Mouse (Mus musculus): ENCODE data around the gene Ush1g. TPM values are rescaled to one million over a fixed set of nuclear protein-coding genes. Genes with fewer than 3 reads are reported as not detected.
A peak's percentile ranks its signal among the peaks of the same experiment; 100 is the strongest.

Gene Ush1g
- total and polyA plus RNA-seq, 2 experiments from 2014 or later = 0.13 to 0.37 TPM

- Histone ChIP-seq H3K27ac (no peak overlapping the region), H3K4me3 (ENCODE audit: low read length) (no peak overlapping the region), H3K4me1 (ENCODE audit: insufficient read depth, low read length) (no peaks in the 10 kb centered on the region), H3K36me3 (ENCODE audit: insufficient read depth, low read length) (no peaks in the 10 kb centered on the region), H3K9me3 (ENCODE audit: low read length) (no peaks in the 10 kb centered on the region), H3K4me2 (ENCODE audit: low read depth, low read length) (no peak overlapping the region), H3K9ac (replicated peaks; ENCODE audit: low read length) (no peak overlapping the region), H3K27me3 (ENCODE audit: insufficient read depth, low read length) (no peaks in the 10 kb centered on the region)
- WGBS = 71% methylated on average over 4 of the region's 4 CpGs
- ATAC-seq = no peak
- no peak for TF ChIP-seq CTCF (IDR thresholded peaks at IDR 0.05; ENCODE audit: low read depth)
- no peak for DNase-seq (ENCODE audit: low spot score)
Measured at GRCm38 (mm10) chr11:115285282-115285681, 36.6 kb downstream of the Ush1g start.

- no peaks in the 10 kb centered on the region for H3K4me1 ChIP-seq (ENCODE audit: insufficient read depth, low read length)
- WGBS = 86% methylated on average over 12 of the region's 12 CpGs
- DNase-seq (ENCODE audit: low spot score) (no peak), ATAC-seq (no peak)
- no peak overlapping the region for H3K4me2 ChIP-seq (ENCODE audit: low read depth, low read length)
- no peak overlapping the region for H3K9ac ChIP-seq (replicated peaks; ENCODE audit: low read length)
- no peaks in the 10 kb centered on the region for H3K36me3 ChIP-seq (ENCODE audit: insufficient read depth, low read length)
- no peaks in the 10 kb centered on the region for H3K27me3 ChIP-seq (ENCODE audit: insufficient read depth, low read length)
- no peak for TF ChIP-seq CTCF (IDR thresholded peaks at IDR 0.05; ENCODE audit: low read depth)
- H3K9me3 ChIP-seq (ENCODE audit: low read length) = no peaks in the 10 kb centered on the region
- H3K27ac ChIP-seq = no peak overlapping the region
- no peak overlapping the region for H3K4me3 ChIP-seq (ENCODE audit: low read length)
Measured at GRCm38 (mm10) chr11:115283891-115284620, 37.8 kb downstream of the Ush1g start.

GRCm38 (mm10) chr11:115283486-115283765 lies 38.4 kb downstream of the Ush1g start:
- no peak for ATAC-seq
- no peak for DNase-seq (ENCODE audit: low spot score)

GRCm38 (mm10) chr11:115282723-115283485 lies 38.9 kb downstream of the Ush1g start:
- H3K4me2 ChIP-seq (ENCODE audit: low read depth, low read length) = no peak overlapping the region
- peak overlapping the region; percentile 70 for H3K27ac ChIP-seq
- no peak overlapping the region for H3K4me3 ChIP-seq (ENCODE audit: low read length)
- no peaks in the 10 kb centered on the region for H3K36me3 ChIP-seq (ENCODE audit: insufficient read depth, low read length)
- no peaks in the 10 kb centered on the region for H3K27me3 ChIP-seq (ENCODE audit: insufficient read depth, low read length)
- TF ChIP-seq CTCF (IDR thresholded peaks at IDR 0.05; ENCODE audit: low read depth) = no peak
- ATAC-seq (peak; percentile 74), DNase-seq (ENCODE audit: low spot score) (peak; percentile 77)
- no peaks in the 10 kb centered on the region for H3K9me3 ChIP-seq (ENCODE audit: low read length)
- 69% methylated on average over 8 of the region's 8 CpGs for WGBS
- no peaks in the 10 kb centered on the region; the same call in 1 of the 2 replicates for H3K4me1 ChIP-seq (ENCODE audit: insufficient read depth, low read length)
- no peak overlapping the region for H3K9ac ChIP-seq (replicated peaks; ENCODE audit: low read length)

More at GRCm38 (mm10) chr11:115283486-115283765, 38.4 kb downstream of the Ush1g start:
- Histone ChIP-seq H3K4me3 (ENCODE audit: low read length) (no peak overlapping the region), H3K4me2 (ENCODE audit: low read depth, low read length) (no peak overlapping the region), H3K36me3 (ENCODE audit: insufficient read depth, low read length) (no peaks in the 10 kb centered on the region), H3K27ac (peak overlapping the region; percentile 70; the same call in 1 of the 2 replicates), H3K4me1 (ENCODE audit: insufficient read depth, low read length) (no peaks in the 10 kb centered on the region), H3K9ac (replicated peaks; ENCODE audit: low read length) (no peak overlapping the region), H3K27me3 (ENCODE audit: insufficient read depth, low read length) (no peaks in the 10 kb centered on the region), H3K9me3 (ENCODE audit: low read length) (no peaks in the 10 kb centered on the region)
- no peak for TF ChIP-seq CTCF (IDR thresholded peaks at IDR 0.05; ENCODE audit: low read depth)
- WGBS = 76% methylated on average over 9 of the region's 9 CpGs

- TF ChIP-seq CTCF (IDR thresholded peaks at IDR 0.05; ENCODE audit: low read depth) = no peak
- H3K27me3 ChIP-seq (ENCODE audit: insufficient read depth, low read length) = no peaks in the 10 kb centered on the region
- H3K9me3 ChIP-seq (ENCODE audit: low read length) = no peaks in the 10 kb centered on the region
- ATAC-seq = peak; percentile 75
- no peaks in the 10 kb centered on the region for H3K36me3 ChIP-seq (ENCODE audit: insufficient read depth, low read length)
- H3K4me1 ChIP-seq (ENCODE audit: insufficient read depth, low read length) = no peaks in the 10 kb centered on the region; the same call in 1 of the 2 replicates
- DNase-seq (ENCODE audit: low spot score) = peak; percentile 43
- H3K4me3 ChIP-seq (ENCODE audit: low read length) = no peak overlapping the region
- WGBS = 66% methylated on average over 8 of the region's 8 CpGs
- no peak overlapping the region for H3K4me2 ChIP-seq (ENCODE audit: low read depth, low read length)
- H3K9ac ChIP-seq (replicated peaks; ENCODE audit: low read length) = no peak overlapping the region
- peak overlapping the region; percentile 70 for H3K27ac ChIP-seq
Measured at GRCm38 (mm10) chr11:115282295-115282694, 39.5 kb downstream of the Ush1g start.

GRCm38 (mm10) chr11:115279726-115280125 lies 42.1 kb downstream of the Ush1g start:
- no peak for ATAC-seq
- 70% methylated on average over 1 of the region's 1 CpGs for WGBS

More at GRCm38 (mm10) chr11:115279726-115280125, 42.1 kb downstream of the Ush1g start:
- no peak overlapping the region for H3K27ac ChIP-seq
- DNase-seq (ENCODE audit: low spot score) = no peak
- no peak overlapping the region for H3K4me3 ChIP-seq (ENCODE audit: low read length)
- no peaks in the 10 kb centered on the region for H3K27me3 ChIP-seq (ENCODE audit: insufficient read depth, low read length)
- TF ChIP-seq CTCF (IDR thresholded peaks at IDR 0.05; ENCODE audit: low read depth) = no peak
- no peak overlapping the region for H3K4me2 ChIP-seq (ENCODE audit: low read depth, low read length)
- H3K36me3 ChIP-seq (ENCODE audit: insufficient read depth, low read length) = no peaks in the 10 kb centered on the region
- peaks cover 10% of the 10 kb centered on the region for H3K4me1 ChIP-seq (ENCODE audit: insufficient read depth, low read length)
- H3K9ac ChIP-seq (replicated peaks; ENCODE audit: low read length) = no peak overlapping the region
- no peaks in the 10 kb centered on the region for H3K9me3 ChIP-seq (ENCODE audit: low read length)
